Mouse (Mus musculus) heart, adult 9 months (tissue): Measurements from ENCODE around the gene Rbp2.

ENCODE experiments used
- DNase-seq, 2 experiments: peaks; one replicate each; pipeline ENCODE4 v3.0.0; 2022; ENCODE audit warnings: low spot score in 2 of 2

The Rbp2 gene

GRCm38 (mm10) chr9:98485815-98486214 is at the start of gene Rbp2:
Rbp2 (plus strand) TSS chr9:98486115.
- DNase-seq, result no peak

GRCm38 (mm10) chr9:98437819-98438218 is 48.1 kb upstream of the Rbp2 start:
- DNase-seq, result no peak

DNA sequence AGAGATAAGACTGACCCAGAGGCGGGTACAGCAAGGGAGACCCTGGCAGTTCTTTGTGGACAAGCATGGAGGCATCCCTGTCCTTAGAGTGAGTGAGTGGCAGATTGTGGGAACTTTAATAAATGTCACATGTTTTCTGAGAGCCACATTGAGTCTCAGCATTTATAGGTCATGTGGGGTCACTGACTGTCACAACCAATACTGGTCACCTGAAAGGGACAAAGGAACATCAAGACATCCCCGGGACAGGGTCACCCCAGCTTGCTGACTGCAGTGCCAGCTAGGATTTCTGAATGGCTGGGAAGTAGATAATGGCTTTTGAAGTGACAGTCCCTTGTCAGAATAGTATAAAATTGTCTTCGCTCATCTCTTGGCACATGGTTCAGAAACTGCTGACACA is 46.8 kb upstream of the Rbp2 start:
- no peak for DNase-seq

GRCm38 (mm10) chr9:98442638-98443037 is 43.3 kb upstream of the Rbp2 start:
- DNase-seq, result no peak

- DNase-seq, result no peak
These were observed 40.4 kb upstream of the Rbp2 start for GRCm38 (mm10) chr9:98445359-98446149.

- no peak for DNase-seq
These were observed 34.9 kb upstream of the Rbp2 start for GRCm38 (mm10) chr9:98450976-98451375.

DNA sequence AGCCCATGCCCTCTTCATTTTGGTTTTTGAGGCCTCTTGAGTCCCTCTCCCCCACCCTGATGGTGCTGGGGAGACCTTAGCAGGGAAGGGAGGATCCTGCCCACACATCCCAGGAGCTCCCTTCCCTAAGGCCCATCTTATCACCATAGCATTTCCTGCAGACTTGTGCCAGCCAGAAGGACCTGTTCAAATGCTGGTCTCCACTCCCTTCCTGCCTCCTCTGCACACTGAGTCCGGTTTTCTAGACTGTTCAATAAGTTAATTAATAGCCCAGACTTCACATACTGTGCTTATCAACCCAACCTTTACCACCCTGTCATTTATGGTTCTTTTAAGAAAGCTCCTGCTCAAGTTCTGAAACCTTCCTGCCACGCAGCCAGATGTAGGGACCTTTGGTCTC is 19.2 kb upstream of the Rbp2 start:
- DNase-seq, result no peak

DNA sequence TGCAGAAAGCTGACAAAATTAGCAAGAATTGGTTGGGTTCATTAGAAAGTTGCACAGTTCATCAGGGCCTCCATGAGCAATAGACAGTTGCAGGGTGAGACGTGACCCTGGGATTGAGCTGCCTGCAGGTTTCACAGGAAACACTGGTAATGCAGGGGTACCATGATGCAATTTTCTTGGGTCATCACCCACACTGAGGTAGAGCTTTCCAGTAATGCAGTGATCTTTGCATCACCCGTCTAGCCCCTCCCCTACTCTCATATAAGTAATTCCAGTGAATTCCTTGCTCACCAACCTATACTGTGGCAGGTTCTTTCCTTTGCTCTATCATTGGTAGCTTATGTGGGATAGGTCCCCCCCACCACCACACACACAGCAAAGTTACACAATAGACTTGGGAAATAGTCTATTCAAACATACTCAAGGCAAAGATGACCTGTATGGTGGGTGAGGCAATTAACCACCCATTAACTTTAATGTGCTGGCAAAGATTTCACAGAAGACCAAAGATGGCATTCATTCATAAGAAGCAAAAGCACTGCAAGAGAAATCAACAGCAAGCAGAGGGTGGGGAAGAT is 5.7 kb upstream of the Rbp2 start:
- DNase-seq, result no peak

DNA sequence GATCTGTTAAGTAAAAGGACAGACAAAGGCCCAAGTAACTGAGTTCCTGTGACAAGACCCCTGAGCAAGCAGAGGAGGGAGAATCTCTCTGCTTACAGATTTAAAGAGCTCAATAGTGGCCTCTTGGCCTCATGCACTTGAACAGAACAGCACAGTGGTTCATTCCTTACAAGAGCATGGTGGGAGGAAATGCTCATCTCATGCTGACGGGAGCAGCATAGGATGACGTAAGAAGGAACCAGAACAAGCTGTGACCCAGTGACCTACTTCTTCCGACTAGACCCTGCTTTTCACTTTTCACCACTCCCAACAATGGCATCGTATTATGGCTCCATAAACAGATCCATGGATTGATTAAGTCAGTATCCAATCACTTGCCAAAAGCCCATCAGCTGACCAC is 3.7 kb upstream of the Rbp2 start:
- no peak for DNase-seq

GRCm38 (mm10) chr9:98485020-98485419 is 895 bp upstream of the Rbp2 start:
- DNase-seq, result no peak

GRCm38 (mm10) chr9:98487273-98487672 is 1.4 kb downstream of the Rbp2 start:
- DNase-seq, result no peak

GRCm38 (mm10) chr9:98489532-98489931 is 3.6 kb downstream of the Rbp2 start:
- DNase-seq, result no peak

DNA sequence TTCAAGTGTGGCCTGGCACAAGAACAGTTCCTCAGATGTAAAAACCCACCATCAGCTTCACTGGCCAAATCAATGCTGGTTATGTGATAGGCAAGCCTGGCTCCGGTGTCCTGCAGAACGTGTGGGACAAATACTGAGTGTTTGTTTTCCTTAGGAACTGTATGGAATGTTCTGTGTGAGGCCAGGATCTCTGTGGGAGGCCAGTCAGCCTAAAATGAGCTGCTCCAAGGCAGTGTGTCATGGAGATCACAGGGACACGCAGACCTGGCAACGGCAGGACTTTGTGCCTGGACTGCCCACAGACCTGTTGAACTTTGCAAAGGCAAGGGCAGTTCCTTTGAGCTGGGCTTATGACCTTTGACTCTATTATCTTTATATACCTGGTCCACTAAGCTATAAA is 4.2 kb downstream of the Rbp2 start:
- peak in 1 of 2 experiments; percentile 10 for DNase-seq

DNA sequence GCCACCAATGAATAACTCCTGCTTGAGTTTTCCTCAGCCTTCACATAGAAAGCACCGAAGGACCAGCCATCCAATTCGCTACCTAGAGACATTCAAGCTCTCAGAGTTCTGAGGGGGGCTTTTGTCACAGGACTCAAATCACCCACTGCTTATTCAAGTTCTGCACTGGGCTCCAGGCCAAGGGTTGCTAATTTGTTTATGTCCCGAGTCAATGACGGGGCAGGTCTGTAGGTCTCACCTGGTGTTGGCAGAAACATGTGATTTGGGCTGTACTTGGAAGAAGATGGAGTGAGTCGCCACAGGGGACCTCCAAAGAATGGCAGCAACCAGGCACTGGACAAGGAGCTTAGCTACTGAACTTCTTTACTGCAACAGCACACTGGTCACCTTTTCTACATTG is 5.2 kb downstream of the Rbp2 start:
- DNase-seq, result no peak

DNA sequence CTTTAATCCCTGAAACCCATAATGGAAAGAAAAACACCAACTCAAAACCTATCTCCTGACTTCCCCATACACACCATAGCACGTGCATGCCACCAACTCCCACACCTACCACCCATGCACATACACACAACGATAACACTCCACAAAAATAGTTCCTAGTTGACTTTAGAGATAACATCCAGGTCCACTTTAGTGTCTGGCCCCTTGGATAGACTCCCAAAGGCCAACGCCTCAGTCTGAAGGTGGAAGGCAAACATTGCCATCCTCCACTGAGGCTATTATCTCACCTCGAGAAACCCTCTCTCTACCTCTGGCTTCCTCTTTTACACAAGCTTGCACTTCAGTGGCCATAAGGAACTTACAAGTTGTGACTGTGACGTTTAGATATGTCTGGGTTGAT is 6.3 kb downstream of the Rbp2 start:
- no peak for DNase-seq

DNA sequence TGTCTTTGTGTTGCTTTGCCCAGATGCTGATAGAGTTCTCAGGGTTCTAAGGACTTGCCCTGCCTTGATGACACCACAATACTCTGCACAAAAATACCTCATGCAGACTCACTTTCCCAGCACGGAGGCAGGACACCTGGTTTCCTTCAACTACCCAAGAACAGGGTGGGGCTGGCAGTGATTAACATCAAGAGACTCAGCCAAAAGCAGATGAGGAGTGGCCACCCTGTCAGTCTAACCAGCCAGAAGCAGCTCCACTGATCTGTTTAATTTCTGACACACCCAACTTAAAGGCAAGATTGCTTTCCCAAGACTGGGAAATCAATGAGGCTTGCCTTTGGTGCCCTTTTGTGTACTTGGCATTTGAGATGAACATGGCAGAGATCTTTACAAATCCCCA is 6.9 kb downstream of the Rbp2 start:
- no peak for DNase-seq

DNA sequence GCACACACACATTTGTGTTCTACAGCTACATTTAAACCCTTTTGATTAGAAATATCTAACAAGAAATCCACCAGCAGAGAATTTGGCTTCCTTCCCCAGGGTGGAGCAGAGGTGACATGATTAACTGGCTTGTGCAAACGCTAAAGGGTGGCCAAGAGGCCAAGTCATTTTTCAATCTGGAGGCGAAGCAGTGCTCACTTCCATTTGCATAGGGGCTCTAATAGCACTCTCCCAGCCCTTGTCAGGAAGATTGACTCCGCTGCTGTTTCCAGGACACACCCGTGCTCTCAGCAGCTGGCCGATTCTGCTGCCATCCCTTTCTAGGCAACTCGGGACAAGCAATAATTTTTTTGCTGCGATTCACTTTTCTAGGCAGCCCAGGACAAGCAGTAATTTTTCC is 11.2 kb downstream of the Rbp2 start:
- peak; percentile 26 to 60 for DNase-seq

DNA sequence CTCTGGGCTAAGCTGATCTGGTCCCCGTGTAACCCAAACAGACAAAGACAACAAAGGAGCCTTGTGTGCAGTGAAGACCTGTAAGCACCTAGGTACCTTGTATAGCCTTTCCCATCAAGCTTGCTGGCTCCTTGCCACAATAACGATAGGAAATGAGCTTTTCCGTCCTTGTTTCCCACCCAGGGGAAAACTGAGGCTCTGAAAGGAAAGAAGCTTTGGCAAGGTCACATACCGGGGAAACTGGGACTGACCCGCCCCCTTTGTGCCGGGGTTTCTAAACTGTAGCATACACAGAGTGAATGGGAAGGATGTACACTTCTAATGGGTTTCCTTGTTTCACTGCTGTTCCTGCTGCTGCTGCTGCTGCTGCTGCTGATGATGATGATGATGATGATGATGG is 12.1 kb downstream of the Rbp2 start:
- peak; percentile 52 to 70 for DNase-seq

- DNase-seq, result no peak
These were observed 12.9 kb downstream of the Rbp2 start for GRCm38 (mm10) chr9:98498717-98499268.

- DNase-seq, result no peak
These were observed 13.7 kb downstream of the Rbp2 start for GRCm38 (mm10) chr9:98499601-98500000.

DNA sequence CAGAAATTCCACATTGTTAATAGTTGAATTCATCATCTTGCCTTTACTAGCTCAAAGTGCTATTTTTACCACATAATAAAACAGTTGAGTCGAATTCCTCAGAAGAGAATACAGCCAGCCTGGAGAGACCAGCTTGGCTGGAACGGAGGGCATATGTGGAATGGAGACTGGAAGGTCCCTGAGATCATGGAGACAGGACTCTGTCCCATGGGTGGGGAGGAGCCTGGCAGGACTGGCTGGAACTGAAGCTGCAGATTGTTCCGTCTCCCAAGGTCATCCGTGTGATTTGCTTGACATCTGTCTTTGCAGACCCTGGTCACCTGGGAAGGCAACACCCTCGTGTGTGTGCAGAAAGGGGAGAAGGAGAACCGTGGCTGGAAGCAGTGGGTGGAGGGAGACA is 21.6 kb downstream of the Rbp2 start:
- DNase-seq, result no peak

GRCm38 (mm10) chr9:98510363-98511055 is 24.6 kb downstream of the Rbp2 start:
- DNase-seq, result no peak

DNA sequence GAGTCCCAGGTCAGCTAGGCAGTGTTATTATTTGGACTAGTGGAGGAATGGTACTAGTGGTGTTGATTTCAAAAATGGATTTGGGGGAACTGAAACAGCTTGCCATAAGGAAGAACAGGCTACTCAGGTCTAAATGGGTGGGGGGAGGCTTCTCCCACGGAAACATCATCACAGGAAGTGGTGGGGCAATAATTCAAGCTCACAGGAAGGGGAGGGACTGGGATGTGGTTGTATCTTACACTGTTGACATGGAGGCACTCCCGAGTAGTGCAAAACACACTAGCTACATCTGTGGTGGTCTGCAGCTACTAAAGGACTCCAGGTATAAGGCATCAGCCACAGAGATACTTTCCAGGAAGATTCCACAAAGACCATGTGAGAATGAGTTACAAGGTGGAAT is 38.0 kb downstream of the Rbp2 start:
- no peak for DNase-seq
